Mouse (Mus musculus) duodenum, adult 2 months (tissue): ENCODE results near the gene Armh2. TPM values are rescaled to one million over a fixed set of nuclear protein-coding genes. Genes with fewer than 3 reads are reported as not detected.

Experiments used
- polyA plus RNA-seq: library from polyadenylated mRNA; depleted of rRNA; stranded (reverse); fragments of >200 nt; gene quantifications from 2 replicates; pipeline ENCODE4 v1.2.3, GENCODE M21; 2012; ENCODE audit warnings: low replicate concordance; rRNA removed

The Armh2 gene
- polyA plus RNA-seq = not detected in 2 replicates

DNA sequence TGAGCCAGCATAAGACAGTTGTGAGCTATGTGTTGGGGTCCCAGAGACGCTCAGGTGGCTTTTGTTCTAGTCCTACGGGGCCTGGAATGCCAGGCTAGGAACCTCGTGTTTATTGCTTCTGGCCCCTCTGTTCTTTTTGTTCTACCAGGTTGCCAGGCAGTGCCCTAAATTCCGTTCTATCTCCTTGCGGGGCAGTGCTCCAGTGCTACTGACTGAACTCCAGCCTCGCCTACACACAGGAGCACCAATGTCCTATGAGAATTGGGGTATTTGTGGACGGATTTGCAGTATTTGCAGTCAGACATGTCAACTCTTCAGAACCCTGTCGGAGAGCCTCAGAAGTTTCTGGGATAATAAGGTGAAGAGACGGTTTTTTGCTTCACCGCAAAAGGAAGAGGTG lies at the start of gene Armh2:
Gene Armh2 (plus strand): TSS at position 205 of the 400 bp plus-strand sequence.

DNA sequence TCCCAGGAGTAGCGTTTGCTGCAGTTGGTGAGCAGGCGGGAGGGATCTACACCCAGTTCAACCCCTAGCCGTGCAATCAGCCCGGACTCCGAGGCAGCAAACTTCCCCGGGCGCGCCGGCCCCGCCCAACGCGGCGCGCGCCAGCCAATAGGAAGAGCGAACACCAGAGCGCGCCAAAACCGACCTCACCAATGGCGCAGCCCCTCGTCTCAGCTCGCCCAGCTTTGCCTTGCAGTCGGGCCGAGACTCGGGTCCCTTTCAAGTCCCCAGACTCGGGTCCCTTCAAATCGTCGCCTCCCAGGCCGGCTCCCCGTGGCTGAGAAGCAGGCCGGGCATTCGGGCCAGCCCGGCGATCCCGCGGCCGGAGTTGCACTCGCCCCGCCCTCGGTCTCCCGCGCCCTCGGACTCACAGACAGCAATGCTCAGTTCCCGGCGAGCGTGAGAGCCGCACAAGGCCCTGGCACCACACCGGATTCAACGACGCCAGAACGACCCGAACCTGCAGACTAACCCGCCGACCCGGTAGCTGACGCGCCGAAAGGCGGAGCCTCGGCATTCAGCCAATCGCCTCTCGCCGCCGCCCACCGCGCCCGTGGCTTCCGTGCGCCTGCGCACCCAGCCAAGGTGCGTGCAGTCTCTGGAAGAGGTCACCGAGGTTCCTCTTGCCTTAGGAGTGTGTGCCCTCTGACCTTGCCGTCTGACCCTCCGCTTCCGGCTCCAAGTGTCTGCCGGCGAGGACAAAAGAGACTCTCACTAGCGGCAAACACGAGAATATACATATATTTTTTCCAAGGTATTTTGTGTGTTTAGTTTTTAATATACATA lies 20.6 kb downstream of the Armh2 start, which contains the start of gene Gmnn:
Gene Gmnn (minus strand): TSS at position 521 of the 825 bp plus-strand sequence.

Other genes starting within 250 kb of the Armh2 start
- 0.78 and 1.2 TPM in 2 replicates for gene Ripor2, start 159.0 kb upstream of the Armh2 start, polyA plus RNA-seq
- gene Gmnn, start 20.7 kb downstream of the Armh2 start, polyA plus RNA-seq = 1.2 and 1.3 TPM in 2 replicates
- 17.6 and 26.0 TPM in 2 replicates for gene BC005537, start 60.4 kb downstream of the Armh2 start, polyA plus RNA-seq
- 53.5 and 58.7 TPM in 2 replicates for gene Acot13, start 90.3 kb downstream of the Armh2 start, polyA plus RNA-seq
- 11.5 and 26.3 TPM in 2 replicates for gene Tdp2, start 90.4 kb downstream of the Armh2 start, polyA plus RNA-seq
- 1.7 and 2.6 TPM in 2 replicates for gene D130043K22Rik, start 103.9 kb downstream of the Armh2 start, polyA plus RNA-seq
- 9.1 and 12.2 TPM in 2 replicates for gene Aldh5a1, start 196.4 kb downstream of the Armh2 start, polyA plus RNA-seq
- gene Gpld1, start 201.9 kb downstream of the Armh2 start, polyA plus RNA-seq = 1.8 and 2.4 TPM in 2 replicates